Mouse (Mus musculus): ENCODE measurements around the gene Pskh1.

DNA sequence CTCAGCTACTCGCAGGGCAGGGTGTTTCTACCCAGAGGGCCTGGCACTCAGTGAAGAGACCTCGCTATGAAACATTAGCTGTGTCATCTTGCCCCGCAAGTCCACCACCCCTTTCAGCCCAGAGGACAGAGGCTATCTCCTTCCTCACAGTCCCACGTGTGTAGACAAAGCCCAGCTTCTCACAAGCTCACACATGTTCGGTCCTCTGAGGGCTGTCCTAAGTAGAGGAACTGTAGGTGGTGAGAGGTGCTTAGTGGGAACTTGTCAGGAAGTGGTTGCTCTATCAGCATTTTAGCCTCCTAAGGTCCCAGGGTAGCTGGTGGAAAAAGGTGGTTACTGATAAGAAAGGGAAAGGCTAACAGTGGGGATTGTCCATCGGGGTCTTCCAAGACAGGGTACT lies 34.9 kb downstream of the Pskh1 start:
- TF ChIP-seq CTCF (IDR thresholded peaks at IDR 0.05; ENCODE audit: borderline replicate concordance, control insufficient read depth, extremely low read depth, insufficient read depth, low read length, poor library complexity): no peak
- TF ChIP-seq POLR2A (IDR thresholded peaks at IDR 0.05; ENCODE audit: control insufficient read depth, extremely low read depth, insufficient read depth, low read length, poor library complexity): no peak

All from thymus, adult 2 months (tissue).